Mouse (Mus musculus) embryo, embryonic 11 days (tissue): ENCODE results near the gene Gramd4.

ENCODE experiments used
- DNase-seq: peaks from one replicate; pipeline ENCODE4 v3.0.0-alpha.2; 2015

The Gramd4 gene

GRCm38 (mm10) chr15:86057413-86057812 lies at the start of gene Gramd4:
Gene Gramd4 (plus strand): TSS chr15:86057695.
- no peak for DNase-seq

- no peak for DNase-seq
These were observed 44.4 kb upstream of the Gramd4 start for GRCm38 (mm10) chr15:86013130-86013529.

- DNase-seq = no peak
These were observed 43.8 kb upstream of the Gramd4 start for GRCm38 (mm10) chr15:86013656-86014055.

DNA sequence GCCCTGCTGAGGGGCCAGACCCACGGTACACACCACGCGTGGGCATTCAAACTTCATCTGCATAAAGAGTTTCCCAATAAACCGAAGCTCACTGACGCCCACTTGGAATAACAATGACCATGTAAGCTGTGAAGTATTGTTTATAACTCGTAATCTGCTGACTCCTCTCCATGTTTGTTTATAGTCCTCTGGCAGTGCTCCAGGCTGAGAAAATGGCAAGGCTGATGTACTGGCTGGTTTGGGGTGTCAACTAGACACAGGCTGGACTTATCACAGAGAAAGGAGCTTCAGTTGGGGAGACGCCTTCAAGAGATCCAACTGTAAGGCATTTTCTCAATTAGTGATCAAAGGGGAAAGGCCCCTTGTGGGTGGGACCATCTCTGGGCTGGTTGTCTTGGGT lies 42.5 kb upstream of the Gramd4 start:
- no peak for DNase-seq

GRCm38 (mm10) chr15:86015860-86016541 lies 41.5 kb upstream of the Gramd4 start:
- no peak for DNase-seq

GRCm38 (mm10) chr15:86017336-86017735 lies 40.2 kb upstream of the Gramd4 start:
- DNase-seq = no peak

DNA sequence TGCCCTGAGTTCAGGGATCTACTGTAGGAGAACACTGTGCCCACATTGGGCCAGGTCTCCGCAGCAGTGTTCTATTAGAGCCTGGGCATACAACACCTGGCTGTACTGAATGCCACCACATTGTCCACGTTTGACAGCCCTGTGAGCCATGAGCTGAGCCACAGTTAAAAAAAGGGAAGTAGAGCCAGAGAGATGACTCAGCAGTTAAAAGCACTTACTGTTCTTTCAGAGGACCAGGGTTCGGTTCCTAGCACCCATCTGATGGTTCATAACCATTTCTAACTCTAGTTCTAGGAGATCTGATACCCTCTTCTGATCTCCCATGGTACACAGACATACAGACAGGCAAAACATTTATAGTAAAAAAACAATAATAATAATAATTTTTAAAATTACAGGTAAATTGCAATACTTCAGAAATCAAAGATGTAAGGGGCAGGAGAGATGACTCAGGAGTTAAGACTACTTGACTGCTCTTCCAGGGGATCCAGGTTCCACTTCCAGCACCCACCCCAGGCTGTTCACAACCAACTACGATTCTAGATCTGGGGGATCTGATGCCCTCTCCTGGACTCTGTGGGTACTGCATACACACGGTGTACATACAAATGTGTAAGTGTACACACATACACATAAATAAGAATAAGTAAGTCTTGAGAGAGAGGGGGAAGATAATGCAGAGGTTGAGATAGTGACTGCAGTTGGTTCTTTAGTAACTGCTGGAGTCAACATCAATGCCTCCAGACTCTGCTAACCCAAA lies 38.6 kb upstream of the Gramd4 start:
- no peak for DNase-seq

DNA sequence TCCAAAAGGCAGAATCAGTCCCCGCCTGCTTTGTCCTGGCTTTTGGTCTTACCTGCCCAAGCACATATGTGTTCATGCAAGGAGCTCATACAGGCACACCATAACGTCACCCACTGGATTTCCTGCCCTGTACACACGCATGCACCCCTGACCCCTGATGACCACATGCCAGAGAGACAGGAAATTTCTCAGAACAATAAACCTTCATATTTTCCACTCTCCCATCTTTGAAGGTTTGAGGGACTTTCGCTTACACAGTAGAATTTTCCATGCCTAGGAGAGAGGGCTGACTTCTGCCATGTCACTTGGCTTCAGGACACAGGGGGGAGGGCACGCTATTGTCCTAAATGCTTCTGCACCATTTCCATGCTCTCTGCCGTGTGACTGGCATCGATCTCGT lies 37.5 kb upstream of the Gramd4 start:
- no peak for DNase-seq

- no peak for DNase-seq
These were observed 36.2 kb upstream of the Gramd4 start for GRCm38 (mm10) chr15:86021301-86021700.

DNA sequence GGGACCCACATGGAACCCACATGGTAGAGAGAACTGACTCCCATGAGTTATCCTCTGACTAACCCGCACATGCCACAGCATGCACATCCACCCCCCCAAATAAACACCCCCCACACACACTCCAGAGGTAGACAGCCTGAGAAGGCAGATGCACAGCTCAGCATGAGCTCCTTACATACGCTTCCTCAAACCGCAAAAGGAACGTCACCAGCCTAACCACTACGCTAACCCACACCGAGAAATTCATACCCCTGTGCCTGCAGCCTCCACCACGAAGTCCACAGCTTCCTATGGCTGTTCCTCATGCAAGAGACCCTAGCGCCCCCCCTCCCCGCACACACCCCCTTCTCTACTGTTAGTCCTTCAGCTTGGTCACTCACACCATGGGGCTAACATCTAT lies 35.5 kb upstream of the Gramd4 start:
- no peak for DNase-seq

- no peak for DNase-seq
These were observed 29.6 kb upstream of the Gramd4 start for GRCm38 (mm10) chr15:86027871-86028270.

- DNase-seq = no peak
These were observed 27.5 kb upstream of the Gramd4 start for GRCm38 (mm10) chr15:86029981-86030380.

- DNase-seq = peak; percentile 78
These were observed 24.7 kb upstream of the Gramd4 start for GRCm38 (mm10) chr15:86032811-86033190.

DNA sequence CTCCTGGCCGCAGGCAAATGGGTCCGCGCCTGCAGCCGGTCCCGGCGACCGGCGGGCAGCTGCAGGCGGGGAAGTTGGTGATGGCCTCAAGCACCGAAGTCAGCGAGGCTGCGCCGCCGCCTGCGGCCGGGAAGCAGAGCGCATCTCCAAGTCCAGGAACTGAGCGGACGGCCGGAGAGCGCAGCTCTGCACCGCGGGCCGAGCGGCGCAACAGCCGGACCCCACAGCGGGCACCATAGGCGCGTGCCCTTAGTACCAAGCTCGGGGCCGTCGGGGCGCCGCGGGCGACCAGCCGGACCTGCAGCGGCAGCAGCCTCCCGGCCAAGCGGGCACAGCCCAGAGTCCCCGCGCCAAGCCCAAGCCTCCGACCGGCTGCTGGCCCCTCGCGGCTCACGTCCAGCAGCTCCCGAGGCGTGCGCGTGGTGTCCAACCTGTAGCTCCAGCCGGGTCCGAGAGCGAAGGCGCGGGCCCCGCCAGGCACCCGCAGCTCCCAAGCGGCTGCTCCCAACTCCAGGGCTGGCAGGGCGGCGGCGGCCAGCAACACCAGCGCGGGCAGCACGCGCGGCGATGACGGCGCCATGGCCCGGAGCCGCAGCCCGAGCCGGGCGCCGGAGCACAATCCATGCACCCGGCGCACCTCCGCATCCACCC lies 24.2 kb upstream of the Gramd4 start, which contains the start of gene Celsr1:
Gene Celsr1 (minus strand): TSS at position 587 of the 651 bp plus-strand sequence.
- peak; percentile 72 for DNase-seq

DNA sequence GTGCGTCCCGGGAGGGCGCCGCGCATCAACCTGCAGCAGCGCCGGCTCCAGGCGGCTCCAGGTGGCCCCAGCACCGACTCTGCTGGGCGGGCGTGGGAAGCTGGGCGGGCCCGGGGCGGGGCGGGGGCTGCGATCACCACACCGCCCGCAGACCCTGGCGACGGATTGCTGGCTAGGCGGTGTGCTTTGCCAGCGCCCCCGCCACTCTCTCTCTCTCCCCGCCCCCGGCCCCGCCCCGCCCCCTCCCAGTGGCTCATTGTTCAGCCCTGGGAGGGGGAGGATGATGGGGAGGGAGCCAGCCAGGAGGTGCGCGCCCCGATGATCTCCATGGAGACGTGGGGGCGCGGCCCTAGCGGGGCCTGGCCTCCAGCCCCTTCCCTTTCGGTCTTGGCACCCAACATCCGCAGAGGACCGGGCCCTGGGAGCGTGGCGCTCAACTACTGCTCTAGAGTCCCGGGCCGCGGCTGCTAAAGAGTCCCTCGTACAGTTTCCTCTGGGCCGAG lies 23.4 kb upstream of the Gramd4 start:
- DNase-seq = peak; percentile 90

GRCm38 (mm10) chr15:86034781-86035360 lies 22.6 kb upstream of the Gramd4 start:
- DNase-seq = peak; percentile 35

- no peak for DNase-seq
These were observed 21.6 kb upstream of the Gramd4 start for GRCm38 (mm10) chr15:86035913-86036312.

DNA sequence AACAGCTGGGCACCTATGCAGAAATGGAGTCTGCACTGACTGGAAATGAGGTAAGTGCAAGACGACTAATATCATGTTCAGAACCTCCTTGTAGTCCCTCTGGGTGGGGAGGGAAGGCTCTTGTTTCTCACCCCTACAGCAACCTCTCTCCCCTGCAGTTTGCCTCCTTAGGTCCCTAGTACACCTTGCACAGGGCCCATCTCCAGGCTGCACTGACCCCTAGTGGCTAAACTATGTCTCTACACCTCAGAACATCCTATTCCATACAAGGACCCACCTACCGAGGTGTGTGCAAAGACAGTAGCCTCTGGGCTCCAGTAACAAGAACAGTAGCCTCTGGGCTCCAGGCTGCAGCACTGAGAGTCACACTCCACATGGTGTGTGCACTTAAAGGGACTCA lies 18.7 kb upstream of the Gramd4 start:
- peak; percentile 78 for DNase-seq

GRCm38 (mm10) chr15:86041421-86041820 lies 16.1 kb upstream of the Gramd4 start:
- no peak for DNase-seq

DNA sequence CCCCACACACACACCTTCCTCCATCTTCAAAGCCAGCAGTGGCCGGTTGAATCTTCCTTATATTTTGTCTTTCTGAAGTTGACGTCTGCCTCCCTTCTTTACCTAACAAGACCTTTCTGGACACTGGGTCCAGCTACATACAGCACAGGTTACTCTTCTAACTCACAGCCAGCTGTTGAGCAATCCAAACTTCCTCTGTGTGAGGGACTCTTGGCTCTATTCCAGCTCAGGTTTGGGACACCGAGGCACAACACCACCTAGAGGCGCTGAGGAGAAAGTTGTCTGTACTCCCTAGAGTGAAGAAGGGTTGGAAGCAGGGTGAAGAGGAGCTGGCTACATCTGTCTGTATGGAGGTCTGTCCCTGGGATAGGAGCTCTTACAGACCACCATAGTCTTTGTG lies 15.1 kb upstream of the Gramd4 start:
- no peak for DNase-seq

DNA sequence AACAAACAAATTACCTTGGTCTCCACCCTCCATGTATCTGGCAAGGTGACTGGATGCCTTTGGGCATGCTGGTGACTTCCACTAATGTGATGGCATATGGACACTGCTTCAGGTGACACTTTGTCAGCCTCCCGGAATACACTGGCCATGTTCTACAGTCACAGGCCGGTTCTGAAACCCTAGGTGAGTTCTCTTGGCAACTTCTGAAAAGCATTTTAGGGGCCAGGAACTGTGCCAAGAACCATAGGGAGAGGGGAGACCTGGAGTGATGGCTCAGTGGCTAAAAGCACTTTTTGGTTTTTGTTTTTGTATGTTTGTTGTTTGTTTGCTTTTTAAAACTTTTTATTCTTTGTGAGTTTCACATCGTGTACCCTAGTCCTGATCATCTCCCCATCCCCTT lies 8.0 kb upstream of the Gramd4 start:
- DNase-seq = no peak

GRCm38 (mm10) chr15:86050170-86050743 lies 7.2 kb upstream of the Gramd4 start:
- no peak for DNase-seq

DNA sequence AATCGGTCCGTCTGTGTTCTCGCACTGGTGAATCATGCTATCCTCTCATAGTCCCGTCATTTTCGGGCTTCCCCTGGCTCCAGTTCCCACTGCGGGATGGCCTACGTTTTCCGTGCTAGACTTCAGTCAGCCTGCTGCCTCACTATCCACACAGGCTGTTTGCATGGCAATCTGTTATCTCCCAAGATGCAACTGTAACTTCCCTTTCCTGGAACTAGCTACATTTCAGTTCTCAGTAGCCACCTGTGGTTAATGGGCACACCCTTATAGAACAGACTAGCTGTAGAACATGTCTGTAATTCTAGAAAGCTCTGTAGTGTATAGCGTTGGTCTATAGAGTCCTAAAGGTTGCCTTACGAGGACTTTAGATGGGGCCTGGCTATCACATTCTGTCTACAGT lies 6.3 kb upstream of the Gramd4 start:
- DNase-seq = no peak
